Mouse (Mus musculus) c-Kit-positive CD71-positive TER-119-positive erythroid progenitor cells, embryonic 14.5 days (primary cell): ENCODE results near the gene Olfr328.
"Not testable (repeated sequence)": the region's sequence is repeated elsewhere in the genome, so short reads cannot be mapped to it uniquely, and the experiment has no call there.

Experiments
- DNase-seq: peaks from one replicate; pipeline ENCODE4 v3.0.0-alpha.2; 2013; ENCODE audit warnings: low spot score

Olfr328 gene

DNA sequence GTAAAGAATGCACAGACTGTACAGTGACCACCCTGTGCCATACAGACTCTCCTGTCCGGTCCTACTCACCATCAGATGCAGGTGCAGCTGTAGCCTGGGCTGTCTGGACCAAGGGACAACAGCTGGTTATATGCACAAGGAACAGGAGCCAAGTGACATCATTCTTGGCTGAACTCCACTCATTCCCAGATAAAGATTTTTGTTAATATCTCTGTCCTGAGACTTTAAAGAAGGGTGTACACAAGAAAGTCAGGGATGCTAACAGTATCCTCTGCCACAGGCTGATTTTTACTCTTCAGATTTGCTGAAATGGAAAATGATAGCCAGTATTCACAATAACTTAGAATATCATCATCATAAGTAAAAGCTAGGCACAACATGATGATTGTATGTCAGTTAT is at the start of gene Olfr328:
Olfr328 (minus strand) TSS at position 101 of the 400 bp plus-strand sequence.
- no peak for DNase-seq

DNA sequence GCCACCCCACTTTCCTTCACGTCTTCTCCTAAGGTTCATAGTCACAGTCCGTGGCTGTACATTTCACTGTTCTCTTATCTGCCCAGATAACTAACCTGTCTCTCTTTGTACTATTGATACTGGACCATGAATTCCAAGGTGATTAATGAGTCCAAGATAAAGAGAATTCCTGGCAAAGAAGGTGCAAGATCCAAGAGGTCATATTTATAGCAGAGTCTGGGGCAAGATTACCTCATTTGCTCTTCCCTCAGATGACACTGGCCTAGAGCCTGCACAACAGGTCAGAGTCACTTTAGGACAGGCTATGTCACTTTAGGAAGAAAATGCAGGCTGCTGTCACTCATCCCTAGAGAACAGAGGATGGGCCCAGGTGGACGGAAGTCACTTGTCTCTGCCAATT is 49.8 kb upstream of the Olfr328 start:
- DNase-seq, result no peak

DNA sequence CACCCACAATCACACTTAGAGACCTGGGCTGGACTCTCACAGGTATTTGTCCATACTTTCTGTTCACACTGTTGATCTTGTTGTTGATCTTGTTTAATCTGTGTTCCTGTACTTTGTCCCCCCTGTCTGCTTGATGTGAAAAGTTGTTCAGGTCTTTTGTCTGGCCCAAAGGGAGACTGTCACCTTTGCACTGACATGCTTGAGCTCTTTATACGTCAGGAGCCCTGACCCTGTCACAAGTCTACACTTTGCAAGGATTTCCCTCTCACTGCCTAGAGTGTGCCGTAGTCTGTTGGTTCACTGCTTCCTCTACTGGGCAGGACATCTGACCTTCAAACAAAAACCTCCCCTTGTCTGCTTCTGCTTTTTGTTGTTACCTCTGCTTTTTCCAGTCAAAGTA is 49.3 kb upstream of the Olfr328 start:
- no peak for DNase-seq

DNA sequence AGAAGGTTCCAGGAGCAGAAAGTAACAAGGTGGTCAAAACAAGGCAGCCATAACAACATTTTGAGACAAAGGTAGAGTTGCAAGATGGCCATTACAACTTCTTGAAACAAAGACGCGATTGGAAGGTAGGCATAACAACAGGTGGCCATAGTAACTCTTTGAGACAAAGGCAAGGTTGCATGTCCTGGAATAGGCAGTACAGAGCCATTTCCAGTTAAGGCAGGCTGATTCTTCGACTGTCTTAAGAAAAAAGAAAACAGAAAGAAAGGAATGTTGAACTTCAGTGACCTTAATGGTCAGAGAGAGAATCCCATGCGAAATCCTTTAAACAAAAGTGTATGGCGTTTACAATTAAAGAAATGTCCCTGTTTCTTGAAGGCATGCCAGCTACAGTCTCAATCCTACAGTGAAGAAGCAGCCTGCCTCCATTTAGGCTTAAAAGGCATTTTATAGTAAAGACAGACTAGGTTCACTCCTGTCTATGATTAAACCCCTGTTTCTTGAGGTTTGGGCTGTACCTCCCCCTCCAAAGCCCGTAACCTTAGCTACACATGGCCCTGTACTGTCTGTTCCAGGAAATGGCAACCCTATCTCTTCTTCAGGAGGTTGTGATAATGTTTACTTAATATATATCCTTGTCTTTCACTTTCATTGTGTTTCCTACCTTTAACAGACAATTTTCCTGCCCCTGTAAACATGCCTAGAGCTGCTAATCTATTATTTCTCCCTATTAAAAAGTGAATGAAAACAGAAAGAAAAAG is 47.5 kb upstream of the Olfr328 start:
- peak; percentile 10 for DNase-seq

DNA sequence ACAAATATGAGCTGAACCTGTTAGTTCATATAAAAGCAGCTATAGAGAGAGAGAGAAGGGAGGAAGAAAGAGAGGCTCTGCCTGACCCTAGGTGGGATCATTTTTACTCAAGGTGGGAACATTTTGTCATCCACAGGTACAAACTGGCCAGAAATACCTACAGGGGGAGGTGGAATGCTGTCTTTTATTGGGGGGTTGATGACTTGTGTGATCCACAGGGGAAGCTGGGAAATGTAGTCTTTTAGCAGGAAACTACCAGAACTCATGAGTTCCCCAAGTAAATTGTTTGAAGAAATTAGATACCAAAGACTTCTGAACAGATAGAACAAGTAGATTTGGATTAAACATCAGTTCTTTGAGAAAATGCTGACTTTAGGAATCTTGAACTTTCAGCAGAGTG is 46.6 kb upstream of the Olfr328 start:
- no peak for DNase-seq

DNA sequence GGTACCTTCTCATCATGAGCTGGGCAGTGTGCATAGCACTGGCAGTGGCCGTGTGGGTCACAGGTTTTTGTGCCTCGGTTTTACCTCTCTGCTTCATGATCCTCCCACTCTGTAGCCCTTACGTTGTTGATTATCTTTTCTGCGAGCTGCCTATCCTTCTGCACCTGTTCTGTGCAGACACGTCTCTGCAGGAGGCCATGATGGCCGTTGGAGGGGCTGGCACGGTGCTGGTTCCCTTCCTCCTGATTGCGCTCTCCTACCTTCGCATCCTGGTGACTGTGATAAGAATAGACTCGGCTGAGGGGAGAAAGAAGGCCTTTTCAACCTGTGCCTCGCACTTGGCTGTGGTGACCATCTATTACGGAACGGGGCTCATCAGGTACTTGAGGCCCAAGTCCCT is 42.4 kb upstream of the Olfr328 start:
- DNase-seq, result peak; percentile 40

DNA sequence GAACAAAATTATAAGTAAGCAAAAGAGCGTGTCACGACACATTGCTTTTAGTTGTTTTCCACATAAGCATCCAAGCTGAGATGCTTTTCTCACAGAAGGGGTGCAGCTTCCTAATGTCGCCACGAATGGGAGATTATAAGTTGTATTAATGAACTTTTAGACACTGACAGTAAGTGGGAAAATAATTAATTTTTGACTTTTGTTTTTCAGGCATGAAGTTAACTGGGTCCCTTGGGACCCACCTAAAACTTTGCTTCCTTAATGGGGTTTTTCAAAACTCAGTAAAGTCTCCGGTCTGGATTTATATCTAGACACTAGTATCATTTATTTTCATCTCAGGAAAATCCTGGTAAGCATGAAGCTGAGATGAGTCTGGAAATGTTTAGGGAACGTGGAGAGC is 39.4 kb upstream of the Olfr328 start, which contains the start of gene Olfr324:
Olfr324 (plus strand) TSS at position 301 of the 400 bp plus-strand sequence.
- DNase-seq, result no peak

DNA sequence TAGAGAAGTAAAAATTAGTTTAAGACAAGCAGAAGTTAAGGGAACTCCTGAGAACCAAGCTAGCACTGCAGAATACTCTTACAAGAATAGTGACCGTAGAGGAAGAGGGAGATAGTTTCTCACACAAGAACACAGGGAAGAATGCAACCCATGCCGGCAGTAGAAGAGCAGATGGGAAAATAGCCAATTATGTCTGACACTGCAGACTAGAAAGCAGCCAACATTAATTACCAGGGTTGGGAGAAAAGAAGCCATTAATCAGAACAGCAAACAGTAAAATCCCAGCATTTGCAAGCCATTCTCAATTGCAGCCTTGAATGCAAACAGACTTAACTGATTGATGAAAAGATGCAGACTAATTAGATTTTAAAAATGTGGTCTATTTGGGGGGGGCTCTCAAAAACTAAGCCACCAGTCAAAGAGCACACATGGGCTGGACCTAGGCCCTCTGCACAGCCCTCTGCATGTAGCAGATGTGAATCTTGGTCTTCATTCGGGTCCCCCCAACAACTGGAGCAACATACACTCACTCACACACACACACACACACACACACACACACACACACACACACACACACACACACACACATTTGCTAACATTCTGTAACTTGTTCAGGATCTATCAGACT is 33.3 kb upstream of the Olfr328 start:
- DNase-seq, result no peak

DNA sequence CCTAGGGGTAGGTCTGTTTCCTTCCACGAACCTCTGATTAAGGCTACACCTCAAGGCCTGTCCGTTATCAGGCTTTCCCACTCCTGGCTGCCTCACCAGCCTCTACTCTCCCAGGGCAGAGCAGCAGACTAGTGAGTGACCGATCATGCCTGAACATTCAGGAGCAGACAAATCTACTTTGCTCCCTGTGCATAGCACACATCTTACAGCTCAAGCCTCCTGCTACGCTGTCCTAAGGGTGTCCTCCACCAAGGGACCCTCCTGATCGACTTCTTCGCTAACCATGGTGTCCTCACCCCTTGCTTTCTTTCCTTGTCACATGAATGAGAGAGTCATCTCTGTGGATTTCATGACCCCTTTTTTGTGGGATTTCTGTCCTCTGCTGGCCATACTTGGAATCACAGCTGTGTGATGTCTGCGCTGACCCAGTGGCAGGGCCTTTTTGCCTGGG is 32.5 kb upstream of the Olfr328 start:
- peak; percentile 81 for DNase-seq

DNA sequence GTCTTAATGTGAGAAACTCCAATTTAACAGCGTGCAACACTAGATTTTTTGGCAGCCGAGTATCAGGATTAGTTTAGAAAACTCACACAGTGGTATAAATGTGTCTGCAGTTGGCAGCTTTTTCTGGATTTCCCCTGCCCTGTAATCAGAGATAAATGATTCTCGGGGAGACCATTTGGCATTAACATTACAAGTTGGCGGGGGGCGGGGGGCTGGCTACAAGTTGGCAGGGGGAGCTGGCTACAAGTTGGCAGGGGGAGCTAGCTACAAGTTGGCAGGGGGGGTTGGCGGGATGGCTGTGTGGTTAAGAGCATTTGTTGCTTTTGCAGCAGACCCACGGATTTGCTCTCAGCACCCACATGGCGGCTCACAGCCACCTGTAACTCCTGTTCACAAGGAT is 23.2 kb upstream of the Olfr328 start:
- no peak for DNase-seq

DNA sequence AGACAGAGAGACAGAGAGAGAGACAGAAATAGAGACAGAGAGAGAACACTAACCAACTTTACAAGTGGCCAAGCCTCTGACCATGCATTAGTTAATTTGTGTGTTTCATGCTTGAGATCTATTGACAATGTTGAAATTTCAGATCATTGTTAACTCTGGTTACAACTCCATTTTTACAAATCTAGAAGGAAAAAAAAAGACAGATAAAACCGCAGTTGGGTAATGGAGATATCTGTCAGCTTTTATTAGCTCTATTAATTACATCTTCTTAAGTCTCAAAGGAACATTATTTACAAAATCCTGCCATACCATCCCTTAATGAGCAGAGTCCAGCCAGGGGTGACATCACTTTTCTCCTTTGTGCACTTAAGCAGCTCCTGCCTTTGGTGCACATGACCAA is 22.0 kb upstream of the Olfr328 start, which contains the start of gene Olfr325:
Olfr325 (plus strand) TSS at position 301 of the 400 bp plus-strand sequence.
- no peak for DNase-seq

DNA sequence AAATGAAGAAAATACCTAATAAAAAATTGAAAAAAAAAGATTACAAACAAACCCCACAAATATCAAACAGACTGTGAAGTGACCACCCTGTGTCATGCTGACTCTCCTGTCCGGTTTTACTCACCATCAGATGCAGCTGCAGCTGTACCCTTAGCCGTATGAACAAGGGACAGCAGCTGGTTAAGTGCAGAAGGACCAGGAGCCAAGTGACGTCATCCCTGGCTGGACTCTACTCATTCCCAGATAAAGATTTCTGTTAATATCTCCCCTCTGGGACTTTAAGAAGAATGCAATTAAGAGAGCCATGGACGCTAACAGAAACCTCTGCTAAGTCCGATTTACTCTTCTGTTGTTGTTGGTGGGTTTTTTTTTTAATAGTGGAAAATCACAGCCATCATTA is 15.0 kb upstream of the Olfr328 start, which contains the start of gene Olfr224:
Olfr224 (minus strand) TSS at position 149 of the 400 bp plus-strand sequence.
- DNase-seq, result no peak

DNA sequence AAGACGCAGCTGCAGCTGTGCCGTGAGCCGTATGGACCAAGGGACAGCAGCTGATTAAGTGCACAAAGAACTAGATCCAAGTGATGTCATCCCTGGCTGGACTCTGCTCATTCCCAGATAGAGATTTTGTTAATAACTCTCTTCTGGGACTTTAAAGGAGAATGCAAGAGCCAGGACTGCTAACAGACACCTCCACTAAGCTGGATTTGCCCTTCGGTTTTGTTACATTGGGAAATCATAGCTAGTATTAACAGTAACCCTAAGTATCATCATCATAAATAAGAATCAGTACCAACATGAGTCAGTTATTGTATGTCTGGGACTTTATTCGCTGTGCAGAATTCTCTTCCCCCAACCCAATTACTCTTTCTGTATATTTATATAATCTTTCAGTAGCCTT is 9.1 kb downstream of the Olfr328 start, which contains the start of gene Olfr329-ps:
Olfr329-ps (minus strand) TSS at position 101 of the 400 bp plus-strand sequence.
- no peak for DNase-seq

DNA sequence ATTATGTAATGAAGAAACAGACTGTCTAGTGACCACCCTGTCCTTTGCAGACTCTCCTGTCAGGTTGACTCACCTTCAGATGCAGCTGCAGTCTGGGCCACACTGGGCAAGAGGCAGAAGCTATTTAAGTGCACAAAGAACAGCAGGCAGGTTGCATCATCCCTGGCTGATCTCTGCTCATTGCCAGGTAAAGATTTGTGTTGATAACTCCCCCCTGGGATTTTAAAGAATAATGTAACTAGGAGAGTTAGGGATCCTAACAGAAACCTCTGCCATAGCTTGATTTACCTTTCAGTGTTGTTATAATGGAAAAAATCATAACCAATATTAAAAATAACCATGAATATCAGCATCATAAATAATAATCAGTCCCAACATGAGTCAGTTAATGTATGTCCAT is 20.7 kb downstream of the Olfr328 start, which contains the start of gene Olfr330:
Olfr330 (minus strand) TSS at position 101 of the 400 bp plus-strand sequence.
- DNase-seq, result not testable (repeated sequence)

DNA sequence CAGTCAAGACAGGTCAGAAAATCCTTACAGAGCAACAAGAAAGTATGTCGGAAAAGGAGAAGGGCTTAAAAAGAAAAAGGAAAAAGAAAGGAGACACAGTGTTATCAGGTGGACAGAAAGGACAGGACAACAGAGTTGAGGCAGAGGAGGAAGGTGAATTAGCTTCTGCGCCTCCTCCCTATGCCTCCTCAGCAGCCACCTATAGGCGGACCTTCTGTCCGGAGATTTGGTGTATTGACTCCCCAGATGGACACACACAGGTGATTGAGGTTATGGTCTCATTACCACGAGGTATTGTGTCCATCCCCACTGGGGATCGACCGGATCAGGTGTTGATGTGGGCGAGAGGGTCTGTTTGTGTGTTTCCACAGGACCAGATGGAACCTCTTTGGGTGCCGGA is 35.7 kb downstream of the Olfr328 start:
- not testable (repeated sequence) for DNase-seq

DNA sequence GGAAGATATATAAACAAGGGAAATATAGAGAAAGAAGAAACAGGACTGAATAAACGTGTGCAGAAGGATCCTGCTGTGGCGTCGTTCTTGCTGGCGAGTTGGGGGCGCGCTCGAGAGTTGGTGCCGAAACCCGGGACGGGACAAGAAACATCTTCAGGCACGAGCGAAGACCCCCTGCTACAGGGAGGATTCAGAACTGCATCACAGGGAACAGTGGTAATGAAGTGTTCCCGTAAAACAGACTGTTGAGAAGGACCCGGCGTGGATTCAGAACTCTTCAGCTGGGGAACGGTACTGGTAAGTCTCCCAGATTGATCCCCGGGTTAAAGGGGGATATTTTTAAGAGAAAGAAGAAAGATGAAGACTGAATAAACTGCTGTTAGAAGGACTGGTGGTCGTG is 36.5 kb downstream of the Olfr328 start:
- DNase-seq, result not testable (repeated sequence)

DNA sequence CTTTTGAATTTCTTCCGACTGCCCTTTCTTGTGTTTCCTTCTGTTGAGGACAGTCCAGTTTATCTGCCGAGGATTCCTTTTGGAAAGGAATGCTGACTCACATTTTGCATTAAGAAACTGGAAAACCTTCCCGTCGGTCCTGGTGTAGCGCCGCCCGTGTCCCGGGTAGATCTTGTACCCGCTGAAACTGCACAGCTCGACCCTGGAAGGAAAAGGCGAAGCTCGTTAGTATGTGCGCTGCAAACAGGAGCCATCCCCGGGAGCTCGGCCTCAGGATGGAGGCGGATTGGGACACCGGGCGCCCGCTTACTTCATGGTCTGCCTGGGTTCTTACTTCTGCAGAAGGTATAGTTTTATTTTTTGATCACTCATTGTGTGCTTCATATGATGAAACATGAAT is 46.4 kb downstream of the Olfr328 start:
- DNase-seq, result not testable (repeated sequence)

DNA sequence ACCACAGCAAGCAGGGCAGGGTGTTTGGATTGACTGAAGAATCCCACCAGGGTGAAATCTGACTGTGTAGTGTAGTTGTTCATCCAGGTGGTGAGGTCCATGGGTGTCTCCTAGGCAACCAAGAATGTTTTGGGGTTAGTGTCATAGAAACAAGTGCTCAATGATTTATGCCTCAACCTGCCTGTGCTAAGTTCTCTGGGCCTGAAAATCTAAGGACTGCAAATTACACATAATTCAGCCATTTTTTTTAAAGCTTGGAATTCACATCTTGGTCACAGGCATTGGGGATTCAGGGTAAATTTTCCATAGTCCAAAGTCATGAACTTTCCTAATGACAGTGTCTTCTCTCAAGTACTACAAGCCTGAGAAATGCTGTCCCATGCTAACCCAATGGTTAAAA is 53.0 kb downstream of the Olfr328 start, which contains the start of gene Olfr331:
Olfr331 (minus strand) TSS at position 101 of the 400 bp plus-strand sequence.
- not testable (repeated sequence) for DNase-seq
